Mouse (Mus musculus) heart, embryonic 14.5 days (tissue): ENCODE data around the gene Tmem30a. TPM values are rescaled to one million over a fixed set of nuclear protein-coding genes. Genes with fewer than 3 reads are reported as not detected.

Experiments
- ATAC-seq: fragments of 200-750 bp; cut with Nextera tagmentation; 2 replicates; pipeline ENCODE4 v1.8.0; 2017; ENCODE audit warnings: low read depth, moderate TSS enrichment; ENCODE audit not compliant: insufficient number of reproducible peaks, insufficient read depth, low FRiP score
- H3K27ac ChIP-seq, 2 experiments: fragments of 200-500 bp in 1 of 2; fragments of 300-500 bp in 1 of 2; sonication (generic) in 1 of 2; replicated peaks in 1 of 2; 2 replicates each; pipeline ENCODE4 v1.5.1; 2012 to 2014; ENCODE audit warnings: low read depth in 2 of 2, low read length in 2 of 2, control low read depth in 1 of 2, mild to moderate bottlenecking in 1 of 2, mixed read lengths in 1 of 2; ENCODE audit not compliant: control insufficient read depth in 1 of 2, insufficient read depth in 1 of 2
- H3K27me3 ChIP-seq: fragments of 300-500 bp; sonication (generic); 2 replicates; pipeline ENCODE4 v1.6.1; 2014; ENCODE audit warnings: mild to moderate bottlenecking, low read length, control low read depth; ENCODE audit not compliant: control insufficient read depth, insufficient read depth
- H3K36me3 ChIP-seq: fragments of 300-500 bp; sonication (generic); 2 replicates; pipeline ENCODE4 v1.6.1; 2014; ENCODE audit warnings: mild to moderate bottlenecking, control low read depth, low read length, mixed read lengths; ENCODE audit not compliant: control insufficient read depth, insufficient read depth
- H3K4me1 ChIP-seq, 2 experiments: fragments of 200-500 bp in 1 of 2; fragments of 300-500 bp in 1 of 2; sonication (generic) in 1 of 2; 2 replicates each; pipeline ENCODE4 v1.6.1; 2012 to 2014; ENCODE audit warnings: low read length in 2 of 2, control low read depth in 1 of 2, mixed read lengths in 1 of 2; ENCODE audit not compliant: control insufficient read depth in 2 of 2, insufficient read depth in 2 of 2
- H3K4me2 ChIP-seq: fragments of 300-500 bp; sonication (generic); 2 replicates; pipeline ENCODE4 v1.6.1; 2014; ENCODE audit warnings: mild to moderate bottlenecking, low read length
- H3K4me3 ChIP-seq, 2 experiments: fragments of 200-500 bp in 1 of 2; fragments of 300-500 bp in 1 of 2; sonication (generic) in 1 of 2; 2 replicates each; pipeline ENCODE4 v1.5.1; 2012 to 2014; ENCODE audit warnings: low read length in 2 of 2, mild to moderate bottlenecking in 2 of 2, control low read depth in 1 of 2, low read depth in 1 of 2, moderate library complexity in 1 of 2; ENCODE audit not compliant: control insufficient read depth in 1 of 2, insufficient read depth in 1 of 2
- H3K9ac ChIP-seq: fragments of 300-500 bp; sonication (generic); 2 replicates; pipeline ENCODE4 v1.6.1; 2014; ENCODE audit warnings: mild to moderate bottlenecking, low read length
- H3K9me3 ChIP-seq: fragments of 300-500 bp; sonication (generic); 2 replicates; pipeline ENCODE4 v1.6.1; 2016; ENCODE audit warnings: low read length, control low read depth; ENCODE audit not compliant: control insufficient read depth
- WGBS: fragments of 180-500 bp; shearing (Covaris S2); extraction: QIAGEN DNeasy Blood & Tissue Kit; methylation state at CpG from one replicate; pipeline ENCODE4 v1.1.7; 2014; 5-methylcytosine and 5-hydroxymethylcytosine counted together
- polyA plus RNA-seq: library from polyadenylated mRNA; unstranded; fragments of >200 nt; fragmentation: Nextera tagmentation; extraction: Ambion mirVana; gene quantifications from 2 replicates; pipeline ENCODE4 v1.2.1, GENCODE M21; 2014

Tmem30a gene
- 90.9 and 93.3 TPM in 2 replicates for polyA plus RNA-seq

GRCm38 (mm10) chr9:79792841-79793835 lies at the start of gene Tmem30a:
TSS of gene Tmem30a (minus strand) at chr9:79793507.
- no peaks in the 10 kb centered on the region for H3K27me3 ChIP-seq
- no peaks in the 10 kb centered on the region for H3K36me3 ChIP-seq
- peak; percentile 96 for ATAC-seq
- peaks cover 0 to 10% of the 10 kb centered on the region in 2 experiments; a peak in 2 of 4 replicates for H3K4me1 ChIP-seq
- WGBS, result under 1% methylated on average over 88 of the region's 91 CpGs
- peak within 1 kb of the TSS; percentile 75 to 77 for H3K4me3 ChIP-seq
- no peaks in the 10 kb centered on the region for H3K9me3 ChIP-seq
- peak within 1 kb of the TSS; percentile 82 for H3K9ac ChIP-seq
- peak within 1 kb of the TSS; percentile 76 for H3K4me2 ChIP-seq
- H3K27ac ChIP-seq, result peak within 1 kb of the TSS; percentile 78 to 79

GRCm38 (mm10) chr9:79842615-79843014 lies 49.3 kb upstream of the Tmem30a start:
- H3K4me1 ChIP-seq, result no peaks in the 10 kb centered on the region
- H3K9me3 ChIP-seq, result no peaks in the 10 kb centered on the region
- no peak overlapping the region for H3K9ac ChIP-seq
- ATAC-seq, result no peak
- H3K27ac ChIP-seq, result no peak overlapping the region
- WGBS, result 81% methylated on average over 6 of the region's 6 CpGs
- 0 out of 2 replicates have a peak, but pooled peaks cover 15% of the 10 kb centered on the region for H3K36me3 ChIP-seq
- no peak overlapping the region for H3K4me3 ChIP-seq
- no peak overlapping the region for H3K4me2 ChIP-seq
- no peaks in the 10 kb centered on the region for H3K27me3 ChIP-seq

GRCm38 (mm10) chr9:79842028-79842427 lies 48.7 kb upstream of the Tmem30a start:
- no peaks in the 10 kb centered on the region for H3K27me3 ChIP-seq
- no peaks in the 10 kb centered on the region for H3K4me1 ChIP-seq
- ATAC-seq, result no peak
- no peak overlapping the region for H3K4me2 ChIP-seq
- peaks cover 13% of the 10 kb centered on the region; the same call in 1 of the 2 replicates for H3K36me3 ChIP-seq
- H3K9me3 ChIP-seq, result no peaks in the 10 kb centered on the region
- no peak overlapping the region for H3K9ac ChIP-seq
- no peak overlapping the region for H3K27ac ChIP-seq
- H3K4me3 ChIP-seq, result no peak overlapping the region

- Histone ChIP-seq H3K4me3 (no peak overlapping the region), H3K27ac (no peak overlapping the region), H3K4me1 (peaks cover 5 to 13% of the 10 kb centered on the region in 2 experiments), H3K9ac (no peak overlapping the region), H3K4me2 (no peak overlapping the region), H3K27me3 (no peaks in the 10 kb centered on the region), H3K9me3 (no peaks in the 10 kb centered on the region), H3K36me3 (0 out of 2 replicates have a peak, but pooled peaks cover under 1% of the 10 kb centered on the region)
- no peak for ATAC-seq
- WGBS, result 89% methylated on average over 1 of the region's 1 CpGs
Measured at GRCm38 (mm10) chr9:79831294-79831693, 38.0 kb upstream of the Tmem30a start.

GRCm38 (mm10) chr9:79830874-79831273 lies 37.6 kb upstream of the Tmem30a start:
- H3K4me2 ChIP-seq, result no peak overlapping the region
- no peak overlapping the region for H3K4me3 ChIP-seq
- no peaks in the 10 kb centered on the region for H3K27me3 ChIP-seq
- ATAC-seq, result no peak
- peaks cover 5 to 13% of the 10 kb centered on the region in 2 experiments for H3K4me1 ChIP-seq
- no peak overlapping the region for H3K27ac ChIP-seq
- 38% methylated on average over 4 of the region's 4 CpGs for WGBS
- H3K9ac ChIP-seq, result no peak overlapping the region
- no peaks in the 10 kb centered on the region for H3K9me3 ChIP-seq
- H3K36me3 ChIP-seq, result no peaks in the 10 kb centered on the region

GRCm38 (mm10) chr9:79829842-79830800 lies 36.8 kb upstream of the Tmem30a start:
- H3K4me2 ChIP-seq, result peak overlapping the region; percentile 46
- H3K36me3 ChIP-seq, result no peaks in the 10 kb centered on the region
- no peak overlapping the region for H3K4me3 ChIP-seq
- no peak for ATAC-seq
- H3K27me3 ChIP-seq, result no peaks in the 10 kb centered on the region
- 0 out of 4 replicates have a peak overlapping the region, but pooled peaks of 1 of the 2 experiments have one; percentile 23 for H3K27ac ChIP-seq
- H3K4me1 ChIP-seq, result peaks cover 5 to 13% of the 10 kb centered on the region in 2 experiments
- 0 out of 2 replicates have a peak overlapping the region, but pooled peaks have one; percentile 7 for H3K9ac ChIP-seq
- no peaks in the 10 kb centered on the region for H3K9me3 ChIP-seq
- 49% methylated on average over 23 of the region's 23 CpGs for WGBS

- ATAC-seq, result no peak
- WGBS, result 84% methylated on average over 2 of the region's 2 CpGs
- H3K4me1 ChIP-seq, result peaks cover 5 to 13% of the 10 kb centered on the region in 2 experiments
- H3K4me3 ChIP-seq, result no peak overlapping the region
- H3K9ac ChIP-seq, result no peak overlapping the region
- no peaks in the 10 kb centered on the region for H3K27me3 ChIP-seq
- no peak overlapping the region for H3K27ac ChIP-seq
- no peaks in the 10 kb centered on the region for H3K36me3 ChIP-seq
- H3K4me2 ChIP-seq, result no peak overlapping the region
- no peaks in the 10 kb centered on the region for H3K9me3 ChIP-seq
Measured at GRCm38 (mm10) chr9:79827072-79827471, 33.8 kb upstream of the Tmem30a start.
